Mouse (Mus musculus) hematopoietic stem cell, adult 5-6 weeks (primary cell): Measurements from ENCODE around the gene Numbl. TPM values are rescaled to one million over a fixed set of nuclear protein-coding genes. Genes with fewer than 3 reads are reported as not detected.
A peak's percentile ranks its signal among the peaks of the same experiment; 100 is the strongest.

Experiments
- ATAC-seq, 2 experiments: fragments of 125-278 bp in 1 of 2; replicated peaks in 1 of 2; 2 replicates each; pipeline ENCODE4 v1.8.0; 2016 to 2017; ENCODE audit warnings: inconsistent platforms in 2 of 2, mild to moderate bottlenecking in 2 of 2, moderate number of reproducible peaks in 2 of 2, low read depth in 1 of 2, moderate TSS enrichment in 1 of 2; ENCODE audit not compliant: low FRiP score in 2 of 2, poor library complexity in 2 of 2, severe bottlenecking in 2 of 2, insufficient read depth in 1 of 2, low TSS enrichment in 1 of 2
- total RNA-seq: library from RNA; stranded (forward); fragments of 172-1452, 232-1000 nt; gene quantifications from 2 replicates; pipeline ENCODE4 v1.2.3, GENCODE M21; 2017

Numbl gene
- total RNA-seq, 1 experiment from 2014 or later: 1.6 TPM

GRCm38 (mm10) chr7:27308821-27309549 is 50.8 kb downstream of the Numbl start:
- ATAC-seq: no peak

GRCm38 (mm10) chr7:27309832-27310231 is 51.6 kb downstream of the Numbl start:
- no peak for ATAC-seq

- peak; percentile 50 to 68 for ATAC-seq
Observed at GRCm38 (mm10) chr7:27310306-27310705, 52.1 kb downstream of the Numbl start.

GRCm38 (mm10) chr7:27310996-27311535 is 52.8 kb downstream of the Numbl start:
- no peak for ATAC-seq

DNA sequence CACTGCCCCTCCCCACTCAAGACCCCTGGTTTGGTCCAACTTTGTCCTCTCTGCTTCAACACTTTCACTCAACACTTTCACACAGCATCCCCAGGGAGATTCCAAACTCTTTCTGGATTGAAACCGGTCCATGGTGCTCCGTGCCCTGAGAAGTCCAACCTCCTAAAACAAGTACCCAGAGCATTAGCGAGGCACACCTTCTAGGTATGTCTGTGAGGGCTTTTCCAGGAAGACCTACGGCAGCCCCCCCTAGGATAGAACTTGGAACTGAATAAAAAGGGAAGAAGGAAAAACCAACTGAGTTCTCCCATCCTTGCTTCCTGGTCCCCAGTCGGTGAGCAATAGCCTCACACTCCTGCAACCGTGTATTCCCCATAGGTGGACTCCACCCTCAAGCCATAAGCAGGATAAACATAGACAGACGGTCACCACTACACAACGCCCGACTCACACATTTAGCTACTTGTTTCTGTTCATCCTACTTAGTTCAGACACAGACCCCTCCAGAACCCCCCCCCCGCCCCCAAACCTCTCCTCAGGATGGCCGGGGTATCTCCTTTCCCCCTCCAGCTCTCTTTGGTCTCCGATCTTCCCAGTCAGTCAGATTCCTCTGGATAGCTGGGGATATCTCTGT is 53.5 kb downstream of the Numbl start:
- ATAC-seq: no peak

DNA sequence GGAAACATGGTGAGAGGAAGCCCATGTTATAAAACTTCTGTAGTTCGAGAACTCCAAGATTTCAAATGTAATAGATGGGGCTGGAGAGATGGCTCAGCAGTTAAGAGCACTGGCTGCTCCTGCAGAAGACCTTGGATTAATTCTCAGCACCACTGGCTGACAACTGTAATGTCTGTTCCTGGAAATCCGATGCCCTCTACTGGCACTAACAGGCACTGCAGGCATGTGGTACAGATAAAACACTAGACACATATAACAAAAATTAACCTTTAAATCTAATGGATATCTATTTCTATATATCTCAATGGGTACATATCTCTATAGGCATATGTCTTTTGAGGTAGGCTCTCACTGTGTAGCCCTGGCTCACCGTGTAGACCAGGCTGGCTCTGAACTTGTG is 56.2 kb downstream of the Numbl start:
- ATAC-seq: no peak

- peak in 1 of 2 experiments; percentile 32; a peak in 1 of 4 replicates for ATAC-seq
Observed at GRCm38 (mm10) chr7:27315958-27316357, 57.7 kb downstream of the Numbl start.

GRCm38 (mm10) chr7:27319411-27319810 is 61.2 kb downstream of the Numbl start:
- no peak for ATAC-seq

- no peak for ATAC-seq
Observed at GRCm38 (mm10) chr7:27322291-27322690, 64.1 kb downstream of the Numbl start.

GRCm38 (mm10) chr7:27323001-27323400 is 64.8 kb downstream of the Numbl start:
- no peak for ATAC-seq

- ATAC-seq: no peak
Observed at GRCm38 (mm10) chr7:27324161-27324560, 65.9 kb downstream of the Numbl start.

GRCm38 (mm10) chr7:27324928-27325327 is 66.7 kb downstream of the Numbl start:
- no peak for ATAC-seq

GRCm38 (mm10) chr7:27325697-27326096 is 67.5 kb downstream of the Numbl start:
- ATAC-seq: peak in 1 of 2 experiments; percentile 20; a peak in 2 of 4 replicates

DNA sequence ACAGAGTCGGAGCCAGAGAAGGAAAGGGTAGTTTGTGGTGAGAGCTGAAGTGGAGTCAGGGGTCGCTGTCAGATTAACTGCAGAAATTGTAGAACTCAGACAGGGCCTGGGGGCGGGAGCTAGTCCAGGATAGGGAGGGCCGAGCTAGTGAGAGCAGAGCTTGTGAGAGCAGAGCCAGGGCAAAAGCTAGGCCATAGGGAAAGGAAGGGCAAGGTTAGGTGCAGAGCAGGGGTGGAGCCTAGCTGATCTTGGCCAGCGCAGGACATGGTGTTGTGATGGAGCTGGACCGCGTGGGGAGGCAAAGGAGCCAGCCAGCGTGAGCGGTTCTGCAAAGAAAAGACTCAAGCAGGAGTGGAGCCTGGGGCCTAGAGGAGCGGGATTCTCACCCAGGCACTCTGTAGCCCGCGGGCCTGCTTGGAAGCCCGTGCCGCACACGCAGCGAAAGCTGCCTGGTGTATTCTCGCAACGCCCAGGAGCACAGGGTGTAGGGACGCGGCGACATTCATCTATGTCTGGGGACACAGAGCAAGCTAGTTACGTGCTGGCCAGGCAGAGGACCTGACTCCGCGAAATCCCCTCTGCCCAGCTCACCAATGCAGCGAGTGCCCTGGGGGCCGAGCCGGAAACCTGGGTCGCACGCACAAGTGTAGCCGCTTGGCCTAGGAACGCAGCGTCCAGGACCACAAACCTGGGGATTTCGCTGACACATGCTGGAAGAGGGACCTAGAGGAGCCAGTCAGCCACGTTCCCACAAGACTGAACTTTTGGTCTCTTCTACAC is 68.1 kb downstream of the Numbl start:
- no peak for ATAC-seq

GRCm38 (mm10) chr7:27327500-27327899 is 69.3 kb downstream of the Numbl start:
- ATAC-seq: no peak

DNA sequence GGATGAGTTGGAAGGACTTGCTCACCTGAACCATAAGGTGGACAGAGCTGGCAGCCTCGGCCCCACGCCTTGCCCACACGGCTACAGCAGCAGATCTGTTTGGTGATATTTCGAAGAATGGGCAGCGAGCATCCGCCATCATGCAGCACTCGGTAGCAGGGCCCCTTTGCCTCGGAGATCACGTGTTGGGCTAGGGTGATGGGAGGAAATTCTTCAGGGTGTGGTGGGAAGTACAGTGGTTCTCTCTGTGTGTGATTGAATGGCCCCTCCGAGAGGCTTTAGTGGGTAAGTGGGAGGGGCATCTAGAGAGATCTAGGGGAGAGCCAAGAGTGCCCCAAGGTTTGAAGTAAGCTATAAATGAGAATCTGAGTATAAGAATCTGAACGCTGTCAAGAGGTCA is 69.9 kb downstream of the Numbl start:
- ATAC-seq: no peak

- no peak for ATAC-seq
Observed at GRCm38 (mm10) chr7:27328648-27329047, 70.4 kb downstream of the Numbl start.
